Mouse (Mus musculus): Measurements from ENCODE around the gene Tmem104. TPM values are rescaled to one million over a fixed set of nuclear protein-coding genes. Genes with fewer than 3 reads are reported as not detected.

Gene Tmem104
- 10 to 100 TPM in 1 of 2 experiments, 1 to 10 TPM in 1; 9.5 to 14.9 TPM for polyA plus RNA-seq (2017; shearing (Covaris generic))

DNA sequence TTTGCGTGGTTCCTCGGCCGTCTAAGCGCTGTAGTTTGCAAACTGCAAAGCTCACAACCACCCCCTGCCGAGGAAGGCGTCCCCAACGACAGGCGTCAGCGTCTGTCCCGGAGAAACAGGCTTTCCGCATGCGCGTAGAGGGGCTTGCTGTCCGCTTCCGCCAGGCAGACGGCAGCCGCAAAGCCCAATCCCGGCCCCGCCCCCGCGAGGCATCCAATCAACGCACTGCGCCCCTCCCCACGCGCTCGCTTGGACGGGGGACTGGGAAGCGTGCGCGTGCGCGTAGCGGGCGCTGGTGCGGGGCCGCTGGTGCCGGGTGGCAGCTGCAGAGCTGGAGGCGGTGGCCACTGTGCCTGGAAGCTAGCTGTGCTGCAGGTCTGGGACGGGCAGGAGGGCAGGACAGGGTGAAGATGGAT is at the start of gene Tmem104:
Tmem104 (plus strand) TSS at position 264 of the 416 bp plus-strand sequence.

DNA sequence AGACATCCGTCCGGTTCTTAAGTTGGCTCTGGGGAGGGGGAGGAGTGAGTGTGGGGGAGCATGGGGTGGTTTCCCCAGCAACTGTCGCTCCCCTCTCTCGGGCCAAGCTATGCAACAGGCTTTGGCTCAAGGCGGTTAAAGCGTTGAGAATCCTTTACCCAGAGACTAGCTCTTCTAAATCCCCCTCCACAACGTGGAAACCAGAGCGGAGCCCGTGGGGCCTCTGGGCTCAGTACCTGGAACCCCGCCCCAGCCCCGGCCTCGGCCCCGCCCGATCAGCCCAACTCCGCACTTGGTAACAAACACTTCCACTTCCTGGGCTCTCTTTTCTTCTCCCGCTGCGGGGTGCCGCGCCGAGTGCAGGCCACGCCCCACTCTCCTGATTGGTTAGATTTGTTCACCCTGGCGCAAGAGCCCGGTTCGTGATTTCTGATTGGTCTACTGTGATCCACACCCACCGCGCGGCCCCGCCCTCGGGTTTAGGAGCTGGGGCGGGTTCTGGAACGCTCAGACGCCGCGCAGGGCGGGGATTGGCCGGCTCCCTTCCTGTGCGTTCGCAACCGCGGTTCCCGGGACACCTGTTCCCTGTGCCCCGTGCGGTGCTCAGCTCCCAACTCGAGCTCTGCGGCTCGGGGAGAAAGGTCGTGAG is 24.3 kb upstream of the Tmem104 start, which contains the start of gene Slc9a3r1:
Slc9a3r1 (plus strand) TSS at position 510 of the 649 bp plus-strand sequence.

DNA sequence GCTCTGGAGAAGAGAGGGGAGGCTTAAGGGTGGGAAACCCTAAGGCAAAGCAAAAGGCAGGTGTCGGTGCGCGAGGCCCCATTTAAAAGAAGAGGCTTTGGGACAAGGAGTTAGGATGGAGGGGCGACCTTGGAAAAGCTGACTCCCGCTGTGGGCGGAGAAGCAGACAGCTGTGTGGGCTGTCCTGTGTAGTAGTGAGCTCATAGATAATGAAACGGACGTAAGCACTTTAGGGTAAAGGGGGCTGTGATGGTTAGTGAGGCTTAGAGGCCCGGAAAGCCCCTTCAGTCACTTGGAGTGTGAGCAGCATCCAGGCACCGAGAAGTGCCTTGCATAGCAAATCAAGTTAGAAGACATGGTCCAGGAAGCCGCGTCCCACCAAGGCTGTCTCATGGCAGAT is 406 bp downstream of the Tmem104 start, which contains the start of gene Nat9:
Nat9 (minus strand) TSS at position 167 of the 400 bp plus-strand sequence.

DNA sequence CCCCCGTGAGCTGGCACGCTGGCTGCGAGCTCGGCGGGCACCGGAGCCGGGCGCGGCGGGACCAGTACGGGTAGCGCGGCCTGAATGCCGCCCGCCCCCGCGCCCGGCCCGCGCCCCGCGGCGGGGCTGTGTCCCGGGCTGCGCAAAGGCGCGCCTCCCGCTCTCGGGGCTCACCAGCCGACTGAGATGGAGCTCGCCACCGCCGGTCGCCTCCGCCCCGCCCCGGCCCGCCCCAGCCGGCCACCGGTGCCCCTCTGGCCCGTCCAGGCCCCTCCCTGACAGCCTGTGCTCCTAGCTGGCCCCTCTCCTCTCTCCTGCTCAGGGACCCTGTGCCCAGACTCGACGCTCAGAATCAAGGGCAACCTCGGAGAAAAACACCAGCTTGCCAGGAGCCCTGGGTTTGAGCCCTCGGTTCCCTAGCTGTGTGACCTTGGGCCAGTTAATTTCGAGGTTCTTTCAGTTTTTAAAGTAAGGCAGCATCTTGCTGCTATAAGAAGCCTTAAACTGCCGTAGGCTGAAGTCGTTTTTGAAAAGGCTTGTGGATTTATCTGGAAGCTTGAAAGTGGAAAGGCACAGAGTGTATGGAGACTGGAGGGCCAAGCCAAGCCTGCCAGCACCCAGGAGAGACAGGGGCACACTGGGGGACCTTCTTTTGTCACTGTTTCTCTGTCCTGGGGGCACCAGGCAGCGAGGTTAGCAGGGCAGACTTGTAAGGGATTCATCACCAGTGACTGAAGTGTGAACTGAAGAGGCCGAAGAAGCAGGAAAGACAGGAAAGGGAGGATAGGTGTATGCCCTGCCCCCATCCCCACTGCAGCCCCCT is 80.0 kb downstream of the Tmem104 start, which contains the start of gene Grin2c:
Grin2c (minus strand) TSS at position 183 of the 823 bp plus-strand sequence.

DNA sequence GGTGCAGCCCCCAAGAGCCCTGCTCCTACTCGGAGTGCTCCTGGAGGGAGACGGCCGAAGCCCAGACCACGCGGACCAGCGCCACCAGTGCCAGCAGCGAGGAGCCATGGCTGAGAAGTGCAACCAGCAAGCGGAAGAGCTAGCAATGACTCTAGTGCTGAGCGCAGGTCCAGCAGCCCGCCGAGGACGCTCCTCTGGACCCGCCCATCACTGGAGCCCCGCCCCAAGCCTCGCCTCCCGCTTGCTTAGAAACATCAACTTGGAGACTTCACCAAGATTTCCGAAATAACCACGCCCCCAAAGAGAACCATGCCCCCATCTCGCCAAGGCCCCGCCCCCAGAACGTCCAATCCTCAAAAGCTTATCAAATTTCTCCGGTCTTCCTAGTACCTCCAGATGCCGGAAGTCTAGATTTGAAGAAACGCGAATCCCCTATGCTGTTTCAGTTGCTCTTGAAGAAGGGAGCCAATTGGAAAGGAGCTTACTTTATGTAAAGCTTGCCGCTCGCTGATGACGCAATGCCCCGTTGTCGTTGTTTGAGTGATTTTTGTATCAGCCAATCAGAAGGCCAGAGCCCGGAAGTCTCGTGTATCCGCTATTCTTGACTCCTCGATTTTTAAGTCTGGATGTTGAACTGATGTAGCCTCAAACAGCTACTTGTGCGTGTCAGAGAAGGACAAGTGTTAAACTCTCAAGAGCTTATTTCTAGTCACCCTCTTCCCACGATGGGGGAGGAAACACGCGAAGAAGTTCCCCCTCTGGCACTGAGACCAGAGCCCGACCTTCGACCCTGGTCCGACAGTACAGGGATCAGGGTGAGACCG is 89.7 kb downstream of the Tmem104 start, which contains the start of gene Fdxr:
Fdxr (minus strand) TSS at position 271 of the 824 bp plus-strand sequence.

Other genes starting within 250 kb of the Tmem104 start
- gene Cd300c, start 218.3 kb upstream of the Tmem104 start, polyA plus RNA-seq (2017; shearing (Covaris generic)), result under 1 TPM in 1 of 2 experiments, not detected in 1; 0.26 TPM
- 1 to 10 TPM in 1 of 2 experiments, not detected in 1; 1.1 TPM for gene Cd300ld, start 197.6 kb upstream of the Tmem104 start, polyA plus RNA-seq (2017; shearing (Covaris generic))
- 1 to 10 TPM in 1 of 2 experiments, under 1 TPM in 1; 0.61 to 3.9 TPM for gene Cd300c2, start 185.6 kb upstream of the Tmem104 start, polyA plus RNA-seq (2017; shearing (Covaris generic))
- under 1 TPM in 1 of 2 experiments, not detected in 1; 0.75 TPM for gene Cd300ld2, start 171.3 kb upstream of the Tmem104 start, polyA plus RNA-seq (2017; shearing (Covaris generic))
- gene Cd300ld4, start 160.5 kb upstream of the Tmem104 start, polyA plus RNA-seq (2017; shearing (Covaris generic)), result not detected
- gene Cd300ld5, start 149.7 kb upstream of the Tmem104 start, polyA plus RNA-seq (2017; shearing (Covaris generic)), result not detected
- not detected for gene Cd300ld3, start 139.1 kb upstream of the Tmem104 start, polyA plus RNA-seq (2017; shearing (Covaris generic))
- under 1 TPM in 1 of 2 experiments, not detected in 1; 0.73 TPM for gene Cd300e, start 125.3 kb upstream of the Tmem104 start, polyA plus RNA-seq (2017; shearing (Covaris generic))
- gene Rab37, start 96.1 kb upstream of the Tmem104 start, polyA plus RNA-seq (2017; shearing (Covaris generic)), result 100 to 1,000 TPM; 161 to 191 TPM
- gene Cd300lf, start 53.5 kb upstream of the Tmem104 start, polyA plus RNA-seq (2017; shearing (Covaris generic)), result 1 to 10 TPM in 1 of 2 experiments, under 1 TPM in 1; 0.60 to 4.1 TPM
- 100 to 1,000 TPM; 316 to 490 TPM for gene Slc9a3r1, start 24.1 kb upstream of the Tmem104 start, polyA plus RNA-seq (2017; shearing (Covaris generic))
- gene Nat9, start 372 bp downstream of the Tmem104 start, polyA plus RNA-seq (2017; shearing (Covaris generic)), result 10 to 100 TPM in 1 of 2 experiments, 1 to 10 TPM in 1; 7.7 to 13.8 TPM
- under 1 TPM in 1 of 2 experiments, not detected in 1; 0.05 TPM for gene Grin2c, start 79.8 kb downstream of the Tmem104 start, polyA plus RNA-seq (2017; shearing (Covaris generic))
- gene Fdxr, start 89.6 kb downstream of the Tmem104 start, polyA plus RNA-seq (2017; shearing (Covaris generic)), result 10 to 100 TPM; 26.7 to 35.3 TPM
- 1 to 10 TPM in 1 of 2 experiments, under 1 TPM in 1; 0.57 to 1.1 TPM for gene Fads6, start 110.2 kb downstream of the Tmem104 start, polyA plus RNA-seq (2017; shearing (Covaris generic))
- gene Otop2, start 119.7 kb downstream of the Tmem104 start, polyA plus RNA-seq (2017; shearing (Covaris generic)), result not detected
- not detected for gene Ush1g, start 134.6 kb downstream of the Tmem104 start, polyA plus RNA-seq (2017; shearing (Covaris generic))
- under 1 TPM in 1 of 2 experiments, not detected in 1; 0.16 TPM for gene Otop3, start 147.2 kb downstream of the Tmem104 start, polyA plus RNA-seq (2017; shearing (Covaris generic))
- gene Hid1, start 180.3 kb downstream of the Tmem104 start, polyA plus RNA-seq (2017; shearing (Covaris generic)), result 1 to 10 TPM; 2.2 to 9.0 TPM
- gene Cdr2l, start 194.4 kb downstream of the Tmem104 start, polyA plus RNA-seq (2017; shearing (Covaris generic)), result under 1 TPM in 1 of 2 experiments, not detected in 1; 0.41 TPM
- gene Mrpl58, start 216.3 kb downstream of the Tmem104 start, polyA plus RNA-seq (2017; shearing (Covaris generic)), result 100 to 1,000 TPM; 139 to 191 TPM
- gene Atp5h, start 232.5 kb downstream of the Tmem104 start, polyA plus RNA-seq (2017; shearing (Covaris generic)), result 100 to 1,000 TPM; 717 to 796 TPM
- 10 to 100 TPM; 47.7 to 82.2 TPM for gene Kctd2, start 232.6 kb downstream of the Tmem104 start, polyA plus RNA-seq (2017; shearing (Covaris generic))

Measured in activated CD4-positive, CD25-positive, alpha-beta regulatory T cell (primary cell).